Mouse (Mus musculus) hindbrain, embryonic 15.5 days (tissue): ENCODE data around the gene Dhh. TPM values are rescaled to one million over a fixed set of nuclear protein-coding genes. Genes with fewer than 3 reads are reported as not detected.

Source experiments
- ATAC-seq: fragments of 200-750 bp; cut with Nextera tagmentation; 2 replicates; pipeline ENCODE4 v1.8.0; 2017; ENCODE audit warnings: low read depth, moderate number of reproducible peaks, moderate TSS enrichment; ENCODE audit not compliant: low FRiP score
- H3K27ac ChIP-seq: fragments of 300-500 bp; sonication (generic); replicated peaks from 2 replicates; pipeline ENCODE4 v1.5.1; 2015; ENCODE audit warnings: mild to moderate bottlenecking, inconsistent platforms
- H3K27me3 ChIP-seq: fragments of 300-500 bp; sonication (generic); 2 replicates; pipeline ENCODE4 v1.6.1; 2015; ENCODE audit warnings: control low read depth, inconsistent platforms
- H3K36me3 ChIP-seq: fragments of 300-500 bp; sonication (generic); 2 replicates; pipeline ENCODE4 v1.6.1; 2015; ENCODE audit warnings: control low read depth, inconsistent platforms
- H3K4me1 ChIP-seq: fragments of 300-500 bp; sonication (generic); replicated peaks from 2 replicates; pipeline ENCODE4 v1.6.1; 2015; ENCODE audit warnings: control low read depth, inconsistent platforms
- H3K4me2 ChIP-seq: fragments of 300-500 bp; sonication (generic); 2 replicates; pipeline ENCODE4 v1.6.1; 2015; ENCODE audit warnings: moderate library complexity, mild to moderate bottlenecking, inconsistent platforms
- H3K4me3 ChIP-seq: fragments of 300-500 bp; sonication (generic); 2 replicates; pipeline ENCODE4 v1.5.1; 2015; ENCODE audit warnings: mild to moderate bottlenecking, inconsistent platforms
- H3K9ac ChIP-seq: fragments of 300-500 bp; sonication (generic); 2 replicates; pipeline ENCODE4 v1.6.1; 2015; ENCODE audit warnings: inconsistent platforms
- H3K9me3 ChIP-seq: fragments of 300-500 bp; sonication (generic); 2 replicates; pipeline ENCODE4 v1.6.1; 2016; ENCODE audit warnings: control low read depth, inconsistent platforms
- WGBS: fragments of 180-500 bp; shearing (Covaris S2); methylation state at CpG from one replicate; pipeline ENCODE4 v1.1.7; 2015; 5-methylcytosine and 5-hydroxymethylcytosine counted together
- polyA plus RNA-seq: library from polyadenylated mRNA; unstranded; fragments of >200 nt; fragmentation: Nextera tagmentation; extraction: Ambion mirVana; gene quantifications from 2 replicates; pipeline ENCODE4 v1.2.1, GENCODE M21; 2015

Dhh gene
- polyA plus RNA-seq, 1 experiment from 2014 or later: 1.9 TPM

DNA sequence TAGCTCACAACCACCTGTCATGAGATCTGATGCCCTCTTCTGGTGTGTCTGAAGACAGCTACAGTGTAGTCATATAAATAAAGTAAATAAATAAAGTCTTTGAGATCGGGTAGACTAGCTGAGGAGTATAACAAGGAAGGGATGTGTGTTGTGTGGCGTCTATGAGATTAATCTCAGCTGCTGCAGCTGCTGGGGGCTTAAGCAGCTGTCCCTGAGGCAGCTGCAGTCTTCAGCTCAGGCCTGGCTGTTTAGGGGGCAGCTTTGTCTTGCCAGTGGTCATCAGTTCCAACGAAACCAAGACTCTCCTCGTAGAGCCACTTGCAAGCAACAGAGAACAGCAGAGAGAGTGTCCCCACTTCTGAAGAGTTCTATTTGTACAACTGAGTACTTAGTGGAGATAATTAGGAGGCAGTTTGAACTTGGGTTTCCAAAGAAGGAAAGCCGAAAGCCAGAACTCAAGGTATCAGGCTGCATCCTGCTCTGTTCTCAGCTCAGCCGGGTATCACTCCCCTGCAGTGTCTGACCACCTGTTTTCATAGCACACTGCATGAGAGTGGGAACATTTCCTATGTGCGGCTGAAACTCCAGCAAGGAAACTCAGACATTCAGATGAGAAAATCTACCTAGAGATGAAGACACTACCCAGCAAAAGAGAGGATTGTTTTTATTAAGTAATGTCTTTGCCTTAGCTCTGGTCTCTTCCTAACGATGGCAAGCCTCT lies 11.5 kb downstream of the Dhh start:
- Histone ChIP-seq H3K27ac (no peak overlapping the region), H3K36me3 (no peaks in the 10 kb centered on the region), H3K4me1 (peaks cover 3% of the 10 kb centered on the region; the same call in 1 of the 2 replicates), H3K27me3 (peaks cover 4% of the 10 kb centered on the region; the same call in 1 of the 2 replicates), H3K9ac (no peak overlapping the region), H3K4me2 (no peak overlapping the region), H3K9me3 (no peaks in the 10 kb centered on the region), H3K4me3 (no peak overlapping the region)
- no peak for ATAC-seq
- 70% methylated on average over 8 of the region's 8 CpGs for WGBS

DNA sequence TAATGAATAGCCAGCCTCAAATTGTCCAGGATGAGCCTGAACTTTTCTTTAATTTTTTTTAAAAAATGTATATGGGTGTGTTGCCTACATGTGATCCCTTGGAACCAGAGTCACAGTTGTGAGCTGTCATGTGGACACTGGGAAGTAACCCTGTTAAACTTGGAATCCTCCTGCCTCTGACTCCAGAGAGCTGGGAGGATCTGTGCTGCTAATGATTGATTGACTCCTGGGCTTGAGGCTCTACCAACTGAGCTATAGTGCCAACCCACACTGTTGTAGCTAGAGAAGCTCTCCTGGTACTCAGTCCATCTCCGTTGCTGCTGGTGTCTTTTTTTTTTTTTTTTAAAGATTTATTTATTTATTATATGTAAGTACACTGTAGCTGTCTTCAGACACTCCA lies 14.2 kb downstream of the Dhh start:
- H3K4me3 ChIP-seq: no peak overlapping the region
- no peaks in the 10 kb centered on the region for H3K9me3 ChIP-seq
- no peak overlapping the region for H3K4me2 ChIP-seq
- H3K36me3 ChIP-seq: no peaks in the 10 kb centered on the region
- ATAC-seq: no peak
- H3K27ac ChIP-seq: no peak overlapping the region
- 50% methylated on average over 1 of the region's 1 CpGs for WGBS
- no peaks in the 10 kb centered on the region for H3K27me3 ChIP-seq
- H3K9ac ChIP-seq: no peak overlapping the region
- H3K4me1 ChIP-seq: peaks cover 21% of the 10 kb centered on the region

DNA sequence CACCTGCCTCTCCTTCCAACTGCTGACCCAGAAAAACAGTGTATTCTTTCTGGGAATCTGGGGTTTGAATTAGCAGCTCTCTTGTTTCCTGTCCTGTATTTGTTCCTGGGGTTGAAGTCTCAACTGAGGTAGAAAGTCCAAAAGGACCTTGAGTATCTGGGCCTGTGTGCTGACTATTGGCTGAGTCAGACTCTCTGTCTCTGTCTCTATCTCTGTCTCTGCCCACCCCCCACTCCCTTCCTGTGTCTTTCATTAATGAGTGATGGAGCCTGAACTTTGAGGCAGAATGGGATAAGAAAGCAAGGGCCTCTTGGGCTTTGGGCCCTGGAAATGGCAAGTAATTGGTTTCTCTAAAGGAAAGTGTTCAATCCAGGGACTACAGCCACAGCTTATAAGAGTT lies 14.7 kb downstream of the Dhh start:
- H3K4me3 ChIP-seq: no peak overlapping the region
- H3K27ac ChIP-seq: no peak overlapping the region
- no peak for ATAC-seq
- no peak overlapping the region for H3K9ac ChIP-seq
- no peaks in the 10 kb centered on the region for H3K36me3 ChIP-seq
- no peak overlapping the region for H3K4me2 ChIP-seq
- no peaks in the 10 kb centered on the region for H3K9me3 ChIP-seq
- H3K4me1 ChIP-seq: peaks cover 24% of the 10 kb centered on the region
- no peaks in the 10 kb centered on the region for H3K27me3 ChIP-seq

DNA sequence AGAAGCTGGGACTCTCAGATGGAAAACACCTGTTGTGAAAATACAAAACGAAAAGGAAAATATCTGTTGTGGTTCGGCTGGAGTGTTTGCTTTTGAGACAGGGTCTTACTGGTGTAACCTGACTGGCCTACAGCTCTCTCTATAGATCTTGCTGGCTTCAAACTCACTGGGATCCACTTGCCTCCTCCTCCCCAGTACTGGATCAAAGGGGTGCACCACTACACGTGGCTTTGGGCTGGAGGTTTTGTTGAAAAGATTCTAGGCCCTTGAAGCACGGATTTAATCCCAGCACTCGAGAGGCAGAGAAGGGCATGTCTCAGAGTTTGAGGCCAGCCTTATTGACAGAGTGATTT lies 16.7 kb downstream of the Dhh start:
- peaks cover 4% of the 10 kb centered on the region; the same call in 1 of the 2 replicates for H3K36me3 ChIP-seq
- H3K27ac ChIP-seq: peak overlapping the region; percentile 83; the same call in 1 of the 2 replicates
- H3K9ac ChIP-seq: no peak overlapping the region
- H3K9me3 ChIP-seq: no peaks in the 10 kb centered on the region
- WGBS: 4% methylated on average over 5 of the region's 5 CpGs
- H3K27me3 ChIP-seq: no peaks in the 10 kb centered on the region
- peak overlapping the region; percentile 66 for H3K4me3 ChIP-seq
- peaks cover 24% of the 10 kb centered on the region for H3K4me1 ChIP-seq
- peak; percentile 46 for ATAC-seq
- peak overlapping the region; percentile 77 for H3K4me2 ChIP-seq

DNA sequence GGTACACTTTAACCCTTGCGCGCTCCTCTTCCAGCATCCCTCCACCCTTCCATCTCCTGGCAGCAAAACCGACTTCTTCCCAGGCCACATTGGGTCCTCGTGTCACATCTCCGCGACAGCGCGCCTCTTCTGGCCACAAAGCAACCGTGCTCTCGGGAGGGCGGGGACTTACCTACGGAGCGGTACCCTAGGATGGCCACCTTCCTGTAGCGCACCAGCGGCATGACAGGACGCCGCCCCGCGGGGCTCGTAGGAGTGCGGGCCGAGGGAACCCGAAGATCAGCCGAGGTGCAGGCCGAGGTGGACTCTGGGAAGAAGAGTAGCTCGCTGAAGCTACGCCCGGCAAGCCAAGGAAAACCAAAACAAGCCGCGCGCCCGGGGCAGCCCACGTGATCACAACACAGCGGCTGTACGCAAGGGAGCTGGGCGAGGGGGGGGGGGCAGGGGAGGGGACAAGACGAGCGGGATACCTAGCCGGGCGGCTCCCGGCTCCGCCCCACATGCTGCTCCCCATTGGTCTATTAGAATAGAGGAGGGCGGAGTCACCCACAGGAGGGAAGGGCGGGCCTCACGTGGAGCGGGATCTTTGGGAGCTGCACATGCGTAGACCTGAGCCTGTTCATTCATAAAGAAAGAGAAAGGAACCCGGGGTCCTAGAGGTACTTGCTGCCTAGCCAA lies 17.2 kb downstream of the Dhh start:
- Histone ChIP-seq H3K4me3 (peak overlapping the region; percentile 66), H3K36me3 (peaks cover 4% of the 10 kb centered on the region; the same call in 1 of the 2 replicates), H3K4me1 (peaks cover 24% of the 10 kb centered on the region), H3K27me3 (no peaks in the 10 kb centered on the region), H3K9ac (peak overlapping the region; percentile 62), H3K27ac (peak overlapping the region; percentile 83), H3K9me3 (no peaks in the 10 kb centered on the region), H3K4me2 (peak overlapping the region; percentile 77)
- ATAC-seq: peak; percentile 97
- under 1% methylated on average over 45 of the region's 48 CpGs for WGBS

DNA sequence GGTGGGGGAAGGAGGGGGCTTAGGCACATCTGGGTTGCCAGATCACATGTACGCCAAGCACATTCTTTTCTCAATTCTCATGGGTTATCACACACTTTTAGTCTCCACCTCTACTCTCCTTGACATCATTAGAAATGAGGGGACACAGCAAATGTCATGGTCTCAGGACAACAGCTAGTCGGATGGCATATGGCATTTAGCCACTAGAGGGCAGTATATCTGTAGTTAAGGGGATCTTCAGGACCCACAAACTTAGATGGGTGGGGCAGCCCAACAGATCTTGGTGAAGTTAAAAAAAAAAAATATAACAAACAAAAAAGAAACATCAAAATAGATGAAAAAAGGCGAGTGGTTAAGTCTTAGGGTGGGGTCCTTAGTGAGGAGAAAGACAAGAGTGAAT lies 21.0 kb downstream of the Dhh start:
- H3K9me3 ChIP-seq: no peaks in the 10 kb centered on the region
- H3K36me3 ChIP-seq: peaks cover 4% of the 10 kb centered on the region; the same call in 1 of the 2 replicates
- H3K27ac ChIP-seq: no peak overlapping the region

DNA sequence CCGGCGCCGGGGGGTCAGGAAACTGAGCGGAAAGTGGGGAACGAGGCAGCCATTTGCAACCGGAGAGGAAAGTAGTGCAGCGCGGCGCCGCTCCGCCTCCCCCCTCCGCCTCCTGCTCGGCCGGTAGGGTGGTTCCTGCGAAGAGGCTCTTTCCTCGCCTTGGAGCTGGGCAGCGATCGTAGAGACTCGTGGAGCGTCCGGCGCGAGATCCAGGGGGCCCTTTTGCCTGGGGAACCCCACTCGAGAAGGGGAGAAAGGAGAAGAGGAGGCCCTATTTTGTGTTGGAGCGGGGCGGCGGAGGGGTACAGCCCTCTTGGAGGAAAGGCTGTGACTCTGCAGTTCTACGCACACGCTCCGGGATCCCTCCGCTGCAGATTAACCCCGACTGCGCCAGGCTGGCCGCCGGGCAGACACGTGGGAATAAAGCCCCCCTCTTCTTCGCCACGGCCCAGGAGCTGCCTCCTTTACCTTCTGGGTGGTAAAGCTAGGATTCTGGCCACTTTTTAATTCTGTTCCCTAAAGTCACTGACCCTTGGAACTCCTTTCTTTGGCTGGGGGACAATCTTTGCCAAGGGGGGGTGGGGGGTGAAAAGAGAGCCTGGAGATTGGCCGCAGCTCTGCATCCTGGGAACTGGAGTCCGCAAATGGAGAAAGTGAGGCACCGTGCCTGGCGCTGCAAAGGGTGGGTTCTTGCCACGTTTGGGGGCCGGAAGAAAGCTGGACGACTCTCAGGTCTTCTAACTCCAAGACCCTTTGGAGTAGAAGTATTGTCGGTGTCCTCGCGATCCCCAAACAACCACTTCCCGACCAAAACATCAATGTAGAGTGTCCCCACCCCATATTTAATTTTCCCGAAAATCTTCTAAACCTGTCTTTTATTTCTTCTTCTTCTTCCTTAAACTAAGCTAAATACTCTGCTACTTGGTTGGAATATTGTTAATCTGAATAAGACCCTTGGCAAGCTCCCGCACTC lies 26.1 kb downstream of the Dhh start:
- H3K27ac ChIP-seq: peak overlapping the region; percentile 100

More for the DNA sequence above, 21.0 kb downstream of the Dhh start:
- WGBS: 14% methylated on average over 3 of the region's 3 CpGs
- no peak for ATAC-seq
- H3K4me3 ChIP-seq: no peak overlapping the region
- H3K27me3 ChIP-seq: no peaks in the 10 kb centered on the region
- H3K4me2 ChIP-seq: no peak overlapping the region
- peaks cover 31% of the 10 kb centered on the region for H3K4me1 ChIP-seq
- H3K9ac ChIP-seq: no peak overlapping the region

DNA sequence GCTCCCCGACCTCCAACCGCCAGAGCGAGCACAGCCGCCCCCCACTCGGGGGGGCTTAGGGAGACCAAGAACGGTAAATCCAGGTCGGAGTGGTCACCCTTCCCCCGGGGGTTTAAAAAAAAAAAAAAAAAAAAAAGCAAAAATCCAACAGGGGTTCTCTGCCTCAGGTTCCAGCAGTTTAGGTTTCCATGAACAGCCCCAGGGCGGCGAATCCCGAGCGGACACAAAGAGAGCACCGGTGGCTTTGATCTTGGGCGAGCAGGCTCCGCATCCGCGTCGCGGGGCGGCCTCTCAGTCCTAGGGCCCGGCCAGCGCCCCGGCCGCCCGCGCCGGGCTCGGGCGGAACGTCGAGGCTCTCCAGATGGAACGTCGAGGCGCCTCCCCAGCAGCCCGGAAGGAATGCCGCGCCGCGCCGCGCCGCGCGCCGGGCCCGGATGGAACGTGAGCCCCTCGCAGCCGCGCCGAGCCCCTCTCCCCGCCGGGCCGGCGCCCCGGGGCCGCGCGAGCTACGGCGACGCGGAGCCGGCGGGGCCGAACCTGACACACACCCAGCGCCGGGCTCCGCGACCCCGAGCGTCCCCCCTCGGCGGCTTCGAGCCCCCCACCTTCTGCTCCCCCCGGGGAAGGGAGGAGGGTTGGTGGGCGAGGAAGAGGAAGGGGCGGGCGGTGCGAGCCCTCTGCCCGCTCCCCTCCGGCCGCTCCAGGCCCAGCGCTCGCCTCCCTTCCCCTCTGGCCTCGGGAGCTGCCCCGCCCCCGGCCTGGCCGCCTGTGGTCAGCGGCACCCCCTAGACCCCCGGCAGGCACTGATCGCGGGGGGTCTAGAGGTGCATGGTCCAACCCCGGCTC lies 27.0 kb downstream of the Dhh start, which contains the start of gene Kmt2d:
Gene Kmt2d, minus strand, starts transcription at position 135 of the 846 bp plus-strand sequence.
- WGBS: under 1% methylated on average over 65 of the region's 94 CpGs
- peaks cover 50% of the 10 kb centered on the region for H3K4me1 ChIP-seq

More for the DNA sequence above, 26.1 kb downstream of the Dhh start:
- Histone ChIP-seq H3K9me3 (no peaks in the 10 kb centered on the region), H3K27me3 (no peaks in the 10 kb centered on the region), H3K36me3 (no peaks in the 10 kb centered on the region), H3K4me1 (peaks cover 41% of the 10 kb centered on the region), H3K4me3 (peak overlapping the region; percentile 92), H3K4me2 (peak overlapping the region; percentile 95), H3K9ac (peak overlapping the region; percentile 75)
- ATAC-seq: peak; percentile 85
- 2% methylated on average over 41 of the region's 51 CpGs for WGBS

DNA sequence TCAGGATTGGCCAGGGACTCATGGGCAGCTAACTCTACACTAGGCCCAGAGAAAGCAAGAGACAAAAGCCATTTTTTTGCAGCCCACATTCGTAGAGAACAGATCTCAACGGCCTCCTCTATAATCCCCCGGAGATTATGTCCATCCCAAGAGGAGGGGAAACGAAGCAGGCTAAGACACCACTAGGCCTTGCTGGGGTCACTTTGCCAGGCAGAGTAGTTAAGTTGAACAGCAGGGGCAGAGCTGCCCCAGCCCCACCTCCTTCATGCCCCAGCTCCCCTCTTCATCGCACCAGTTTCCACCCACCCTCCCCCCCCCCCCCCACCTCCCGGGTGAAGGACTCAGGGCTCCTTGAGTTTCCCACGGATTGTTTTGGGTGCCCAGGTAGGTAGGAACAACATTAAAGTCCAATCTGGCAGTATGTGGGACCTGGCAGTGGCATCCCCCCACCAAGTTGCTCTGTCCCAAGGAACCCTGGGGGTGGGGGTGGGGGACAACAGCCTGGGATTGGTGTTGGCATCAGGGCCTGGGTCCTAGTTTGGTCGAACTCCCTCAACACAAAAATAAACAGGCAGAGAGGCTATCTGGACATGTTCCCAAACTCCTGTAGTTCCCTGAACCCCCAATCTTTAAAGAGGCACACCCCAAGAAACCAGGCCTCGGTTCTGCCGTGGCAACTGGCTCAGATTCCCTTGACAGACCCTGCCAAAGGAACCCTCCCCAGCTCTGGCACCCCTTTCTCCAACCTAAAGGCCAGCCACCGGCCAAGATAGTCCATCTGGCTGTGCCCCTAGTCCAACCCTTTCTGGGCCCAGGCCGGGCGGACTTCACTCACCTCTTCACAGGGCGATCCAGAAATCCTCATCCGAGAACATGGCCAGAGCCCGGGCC lies 27.9 kb downstream of the Dhh start:
- Histone ChIP-seq H3K9ac (peak overlapping the region; percentile 75), H3K9me3 (no peaks in the 10 kb centered on the region), H3K27ac (peak overlapping the region; percentile 100), H3K4me3 (peak overlapping the region; percentile 92), H3K36me3 (peaks cover 11% of the 10 kb centered on the region), H3K4me2 (peak overlapping the region; percentile 95), H3K27me3 (no peaks in the 10 kb centered on the region), H3K4me1 (peaks cover 51% of the 10 kb centered on the region)
- no peak for ATAC-seq
- WGBS: 2% methylated on average over 15 of the region's 16 CpGs

More for the DNA sequence above, 27.0 kb downstream of the Dhh start, which contains the start of gene Kmt2d:
- Histone ChIP-seq H3K4me3 (peak within 1 kb of the TSS; percentile 92), H3K4me2 (peak within 1 kb of the TSS; percentile 95), H3K9me3 (no peaks in the 10 kb centered on the region), H3K36me3 (peaks cover 2% of the 10 kb centered on the region; the same call in 1 of the 2 replicates), H3K27me3 (no peaks in the 10 kb centered on the region), H3K9ac (peak within 1 kb of the TSS; percentile 75), H3K27ac (peak within 1 kb of the TSS; percentile 100)
- peak; percentile 56 for ATAC-seq
